Mouse (Mus musculus) bone marrow, adult 2 months (tissue): ENCODE data around the gene Grin2c.

Experiments used
- CTCF ChIP-seq: fragments of 200-500 bp; IDR thresholded peaks from 2 replicates; pipeline ENCODE4 v1.5.1; 2011; ENCODE audit warnings: low read length, control low read depth; ENCODE audit not compliant: control insufficient read depth, insufficient read depth
- POLR2A ChIP-seq: fragments of 200-500 bp; IDR thresholded peaks from 2 replicates; pipeline ENCODE4 v1.6.1; 2011; ENCODE audit warnings: low read depth, mild to moderate bottlenecking, control low read depth, low read length, borderline replicate concordance; ENCODE audit not compliant: control insufficient read depth

- no peak for TF ChIP-seq POLR2A
- TF ChIP-seq CTCF: no peak
Measured at GRCm38 (mm10) chr11:115275954-115276353, 8.9 kb upstream of the Grin2c start.
